Mouse (Mus musculus): Measurements from ENCODE around the gene Gpr15. TPM values are rescaled to one million over a fixed set of nuclear protein-coding genes. Genes with fewer than 3 reads are reported as not detected.

Gpr15 gene
- polyA plus RNA-seq, 1 experiment, result not detected

GRCm38 (mm10) chr16:58690322-58690732, 28.5 kb downstream of the Gpr15 start:
- H3K4me1 ChIP-seq (ENCODE audit: control insufficient read depth, insufficient read depth, insufficient read length, low read length), result peaks cover 6% of the 10 kb centered on the region; the same call in 1 of the 2 replicates
- H3K27me3 ChIP-seq (ENCODE audit: control insufficient read depth, insufficient read depth, low read length), result no peaks in the 10 kb centered on the region
- H3K36me3 ChIP-seq (ENCODE audit: control insufficient read depth, insufficient read depth, low read length), result no peaks in the 10 kb centered on the region
- WGBS, result 44% methylated on average over 5 of the region's 5 CpGs
- TF ChIP-seq POLR2A (IDR thresholded peaks at IDR 0.05; ENCODE audit: low read depth, low read length) (no peak), CTCF (IDR thresholded peaks at IDR 0.05; ENCODE audit: extremely low read depth, insufficient read length, insufficient replicate concordance, low read depth, low read length) (no peak)
- H3K27ac ChIP-seq (ENCODE audit: insufficient read depth, low read depth, low read length), result peak overlapping the region; percentile 60
- no peak overlapping the region for H3K4me3 ChIP-seq (ENCODE audit: low read depth, low read length)

- Histone ChIP-seq H3K27ac (ENCODE audit: insufficient read depth, low read depth, low read length) (no peak overlapping the region), H3K4me1 (ENCODE audit: control insufficient read depth, insufficient read depth, insufficient read length, low read length) (peaks cover 6% of the 10 kb centered on the region; the same call in 1 of the 2 replicates), H3K4me3 (ENCODE audit: low read depth, low read length) (no peak overlapping the region), H3K27me3 (ENCODE audit: control insufficient read depth, insufficient read depth, low read length) (no peaks in the 10 kb centered on the region), H3K36me3 (ENCODE audit: control insufficient read depth, insufficient read depth, low read length) (no peaks in the 10 kb centered on the region)
- WGBS, result 62% methylated on average over 5 of the region's 5 CpGs
- TF ChIP-seq CTCF (IDR thresholded peaks at IDR 0.05; ENCODE audit: extremely low read depth, insufficient read length, insufficient replicate concordance, low read depth, low read length) (no peak), POLR2A (IDR thresholded peaks at IDR 0.05; ENCODE audit: low read depth, low read length) (no peak)
These were observed 29.2 kb downstream of the Gpr15 start for GRCm38 (mm10) chr16:58689555-58690169.

GRCm38 (mm10) chr16:58688534-58688933, 30.3 kb downstream of the Gpr15 start:
- TF ChIP-seq CTCF (IDR thresholded peaks at IDR 0.05; ENCODE audit: extremely low read depth, insufficient read length, insufficient replicate concordance, low read depth, low read length) (no peak), POLR2A (IDR thresholded peaks at IDR 0.05; ENCODE audit: low read depth, low read length) (no peak)
- Histone ChIP-seq H3K36me3 (ENCODE audit: control insufficient read depth, insufficient read depth, low read length) (no peaks in the 10 kb centered on the region), H3K27me3 (ENCODE audit: control insufficient read depth, insufficient read depth, low read length) (no peaks in the 10 kb centered on the region), H3K4me1 (ENCODE audit: control insufficient read depth, insufficient read depth, insufficient read length, low read length) (peaks cover 6% of the 10 kb centered on the region; the same call in 1 of the 2 replicates), H3K27ac (ENCODE audit: insufficient read depth, low read depth, low read length) (no peak overlapping the region), H3K4me3 (ENCODE audit: low read depth, low read length) (no peak overlapping the region)
- 84% methylated on average over 1 of the region's 1 CpGs for WGBS

GRCm38 (mm10) chr16:58685548-58686537, 33.0 kb downstream of the Gpr15 start:
- WGBS, result 43% methylated on average over 20 of the region's 20 CpGs
- TF ChIP-seq CTCF (IDR thresholded peaks at IDR 0.05; ENCODE audit: extremely low read depth, insufficient read length, insufficient replicate concordance, low read depth, low read length) (no peak), POLR2A (IDR thresholded peaks at IDR 0.05; ENCODE audit: low read depth, low read length) (no peak)
- Histone ChIP-seq H3K36me3 (ENCODE audit: control insufficient read depth, insufficient read depth, low read length) (0 out of 2 replicates have a peak, but pooled peaks cover 1% of the 10 kb centered on the region), H3K27me3 (ENCODE audit: control insufficient read depth, insufficient read depth, low read length) (no peaks in the 10 kb centered on the region), H3K4me3 (ENCODE audit: low read depth, low read length) (no peak overlapping the region), H3K27ac (ENCODE audit: insufficient read depth, low read depth, low read length) (peak overlapping the region; percentile 22; the same call in 1 of the 2 replicates), H3K4me1 (ENCODE audit: control insufficient read depth, insufficient read depth, insufficient read length, low read length) (peaks cover 6% of the 10 kb centered on the region; the same call in 1 of the 2 replicates)

GRCm38 (mm10) chr16:58684537-58684936, 34.3 kb downstream of the Gpr15 start:
- Histone ChIP-seq H3K27me3 (ENCODE audit: control insufficient read depth, insufficient read depth, low read length) (no peaks in the 10 kb centered on the region), H3K4me3 (ENCODE audit: low read depth, low read length) (no peak overlapping the region), H3K36me3 (ENCODE audit: control insufficient read depth, insufficient read depth, low read length) (0 out of 2 replicates have a peak, but pooled peaks cover 5% of the 10 kb centered on the region), H3K4me1 (ENCODE audit: control insufficient read depth, insufficient read depth, insufficient read length, low read length) (no peaks in the 10 kb centered on the region), H3K27ac (ENCODE audit: insufficient read depth, low read depth, low read length) (no peak overlapping the region)
- TF ChIP-seq POLR2A (IDR thresholded peaks at IDR 0.05; ENCODE audit: low read depth, low read length) (no peak), CTCF (IDR thresholded peaks at IDR 0.05; ENCODE audit: extremely low read depth, insufficient read length, insufficient replicate concordance, low read depth, low read length) (no peak)

GRCm38 (mm10) chr16:58683911-58684310, 35.0 kb downstream of the Gpr15 start:
- H3K4me3 ChIP-seq (ENCODE audit: low read depth, low read length), result no peak overlapping the region
- 87% methylated on average over 4 of the region's 4 CpGs for WGBS
- no peak overlapping the region for H3K27ac ChIP-seq (ENCODE audit: insufficient read depth, low read depth, low read length)
- TF ChIP-seq POLR2A (IDR thresholded peaks at IDR 0.05; ENCODE audit: low read depth, low read length) (no peak), CTCF (IDR thresholded peaks at IDR 0.05; ENCODE audit: extremely low read depth, insufficient read length, insufficient replicate concordance, low read depth, low read length) (no peak)
- H3K4me1 ChIP-seq (ENCODE audit: control insufficient read depth, insufficient read depth, insufficient read length, low read length), result no peaks in the 10 kb centered on the region
- 0 out of 2 replicates have a peak, but pooled peaks cover 7% of the 10 kb centered on the region for H3K36me3 ChIP-seq (ENCODE audit: control insufficient read depth, insufficient read depth, low read length)
- H3K27me3 ChIP-seq (ENCODE audit: control insufficient read depth, insufficient read depth, low read length), result no peaks in the 10 kb centered on the region

GRCm38 (mm10) chr16:58682870-58683269, 36.0 kb downstream of the Gpr15 start:
- Histone ChIP-seq H3K4me1 (ENCODE audit: control insufficient read depth, insufficient read depth, insufficient read length, low read length) (no peaks in the 10 kb centered on the region), H3K4me3 (ENCODE audit: low read depth, low read length) (no peak overlapping the region), H3K27me3 (ENCODE audit: control insufficient read depth, insufficient read depth, low read length) (no peaks in the 10 kb centered on the region), H3K36me3 (ENCODE audit: control insufficient read depth, insufficient read depth, low read length) (peaks cover 10% of the 10 kb centered on the region; the same call in 1 of the 2 replicates), H3K27ac (ENCODE audit: insufficient read depth, low read depth, low read length) (no peak overlapping the region)
- no peak for TF ChIP-seq CTCF (IDR thresholded peaks at IDR 0.05; ENCODE audit: extremely low read depth, insufficient read length, insufficient replicate concordance, low read depth, low read length)
- no peak for TF ChIP-seq POLR2A (IDR thresholded peaks at IDR 0.05; ENCODE audit: low read depth, low read length)
- 75% methylated on average over 7 of the region's 7 CpGs for WGBS
